Mouse (Mus musculus): ENCODE data around the gene Olfr291. TPM values are rescaled to one million over a fixed set of nuclear protein-coding genes. Genes with fewer than 3 reads are reported as not detected.

The Olfr291 gene
- total RNA-seq (2023), result not detected

DNA sequence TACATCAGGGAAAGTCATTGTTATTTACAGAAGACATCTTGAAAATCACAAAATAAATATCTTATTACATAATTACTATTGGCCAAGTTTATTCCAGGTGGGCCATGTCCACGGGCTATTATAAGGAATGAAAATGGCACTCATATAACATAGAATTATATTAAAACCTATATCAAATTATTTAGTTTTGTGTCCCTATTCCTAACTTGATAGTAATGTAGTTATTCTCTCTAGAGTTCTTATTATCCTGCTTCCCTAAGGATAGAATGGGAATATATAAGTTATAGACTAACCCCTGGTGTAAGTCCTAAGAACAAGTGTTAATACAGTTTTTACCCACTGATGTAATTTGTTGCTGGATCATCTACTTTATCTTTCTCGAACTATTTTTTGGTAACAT, at the start of gene Olfr291:
TSS of gene Olfr291 (plus strand) at position 301 of the 400 bp plus-strand sequence.

Other genes starting within 250 kb of the Olfr291 start
- 1 to 10 TPM; 2.4 to 3.6 TPM for gene Fah, start 246.8 kb upstream of the Olfr291 start, total RNA-seq (2023)
- 10 to 100 TPM; 71.8 to 79.6 TPM for gene Zfand6, start 163.6 kb upstream of the Olfr291 start, total RNA-seq (2023)
- not detected for gene Vmn2r65, start 110.6 kb downstream of the Olfr291 start, total RNA-seq (2023)
- not detected for gene Vmn2r66, start 158.7 kb downstream of the Olfr291 start, total RNA-seq (2023)

All from neutrophil, adult 83 days (primary cell).